Mouse (Mus musculus) neutrophil, adult 5-6 weeks (primary cell): Measurements from ENCODE around the gene Rrp36. TPM values are rescaled to one million over a fixed set of nuclear protein-coding genes. Genes with fewer than 3 reads are reported as not detected.

Source experiments
- ATAC-seq: fragments of 151-379, 151-347 bp; 2 replicates; pipeline ENCODE4 v1.8.0; 2017; ENCODE audit warnings: mild to moderate bottlenecking, moderate TSS enrichment; ENCODE audit not compliant: insufficient number of reproducible peaks, poor library complexity, low FRiP score, severe bottlenecking; ENCODE audit errors: extremely low read depth
- total RNA-seq: library from RNA; stranded (forward); fragments of 200-1000 nt; gene quantifications from 2 replicates; pipeline ENCODE4 v1.2.3, GENCODE M21; 2017

Rrp36 gene
- total RNA-seq, 1 experiment from 2014 or later: 34.3 TPM

- ATAC-seq: no peak
Measured at GRCm38 (mm10) chr17:46622269-46622668, 51.9 kb downstream of the Rrp36 start.

GRCm38 (mm10) chr17:46621324-46621723, 52.8 kb downstream of the Rrp36 start:
- no peak for ATAC-seq

- no peak for ATAC-seq
Measured at GRCm38 (mm10) chr17:46619683-46620357, 54.3 kb downstream of the Rrp36 start.

DNA sequence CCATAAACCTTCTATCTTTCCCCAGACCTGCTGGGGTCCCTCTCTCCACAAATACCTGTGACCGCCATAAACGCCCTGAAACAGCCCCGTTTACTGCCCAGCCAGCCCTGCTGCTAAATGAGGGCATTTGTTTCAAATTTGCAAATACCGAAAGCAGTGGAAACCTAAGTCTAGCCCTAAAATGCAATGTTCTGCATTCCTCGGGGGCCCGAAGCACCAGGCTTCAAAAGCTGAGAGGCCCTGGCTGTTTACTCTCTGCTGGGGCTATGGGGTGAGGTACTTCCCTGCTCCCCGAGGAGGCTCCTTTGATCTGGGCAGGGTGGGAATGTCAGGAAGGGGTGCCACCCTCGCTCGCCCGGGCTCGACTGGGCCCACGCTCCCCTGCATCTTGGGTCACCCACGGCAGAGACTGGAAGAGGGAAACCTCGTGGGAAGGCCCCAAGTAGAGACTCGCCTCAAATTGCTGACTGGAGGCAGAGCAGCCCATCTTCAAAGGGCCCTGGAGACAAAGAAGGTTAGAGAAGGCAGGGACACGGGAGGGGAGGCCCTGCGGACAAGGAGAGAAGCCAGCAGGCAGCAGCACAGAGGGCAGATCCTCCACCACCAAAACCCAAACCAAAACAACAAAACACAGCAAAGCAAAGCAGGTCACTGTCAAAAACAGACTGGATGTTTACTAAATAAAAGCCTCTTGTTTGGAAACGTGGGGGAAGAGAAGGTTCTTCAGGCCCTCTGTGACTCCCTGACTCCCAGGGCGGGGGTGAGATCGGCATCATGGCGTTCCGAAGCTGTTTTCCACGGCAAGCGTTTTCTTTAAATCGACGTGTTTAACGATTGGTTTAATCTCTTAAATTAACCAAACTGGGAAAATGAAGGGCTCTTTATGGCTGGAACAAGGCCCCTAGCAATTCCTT, 55.1 kb downstream of the Rrp36 start:
- ATAC-seq: no peak

- ATAC-seq: no peak
Measured at GRCm38 (mm10) chr17:46618394-46618768, 55.8 kb downstream of the Rrp36 start.

GRCm38 (mm10) chr17:46617799-46618198, 56.4 kb downstream of the Rrp36 start:
- no peak for ATAC-seq

Other genes with a start within 250 kb of the Rrp36 start
- 2.3 and 4.3 TPM in 2 replicates for gene Crip3, start 245.4 kb downstream of the Rrp36 start, total RNA-seq
- not detected in 2 replicates for gene Slc22a7, start 235.9 kb downstream of the Rrp36 start, total RNA-seq
- 2.2 and 2.3 TPM in 2 replicates for gene Ttbk1, start 186.7 kb downstream of the Rrp36 start, total RNA-seq
- not detected in 2 replicates for gene Dnph1, start 177.6 kb downstream of the Rrp36 start, total RNA-seq
- 5.5 and 7.9 TPM in 2 replicates for gene Cul9, start 128.0 kb downstream of the Rrp36 start, total RNA-seq
- gene Srf, start 118.2 kb downstream of the Rrp36 start, total RNA-seq: 30.5 and 37.6 TPM in 2 replicates
- gene Ptk7, start 44.8 kb downstream of the Rrp36 start, total RNA-seq: not detected in 2 replicates
- gene Klc4, start 28.3 kb downstream of the Rrp36 start, total RNA-seq: 30.7 and 31.0 TPM in 2 replicates
- gene Mrpl2, start 28.1 kb downstream of the Rrp36 start, total RNA-seq: 27.3 and 37.8 TPM in 2 replicates
- gene Cul7, start 24.0 kb downstream of the Rrp36 start, total RNA-seq: 5.2 and 7.9 TPM in 2 replicates
- gene Mea1, start 4.4 kb upstream of the Rrp36 start, total RNA-seq: 62.5 and 68.0 TPM in 2 replicates
- gene Klhdc3, start 6.6 kb upstream of the Rrp36 start, total RNA-seq: 26.7 and 26.9 TPM in 2 replicates
- gene Ppp2r5d, start 30.8 kb upstream of the Rrp36 start, total RNA-seq: 28.6 and 32.7 TPM in 2 replicates
- 16.5 and 17.7 TPM in 2 replicates for gene Pex6, start 37.1 kb upstream of the Rrp36 start, total RNA-seq
- 1.3 and 1.5 TPM in 2 replicates for gene Gnmt, start 54.8 kb upstream of the Rrp36 start, total RNA-seq
- gene Cnpy3, start 77.9 kb upstream of the Rrp36 start, total RNA-seq: 104 and 105 TPM in 2 replicates
- 0.35 and 0.74 TPM in 2 replicates for gene Ptcra, start 89.4 kb upstream of the Rrp36 start, total RNA-seq
- 4.8 and 5.6 TPM in 2 replicates for gene 2310039H08Rik, start 98.3 kb upstream of the Rrp36 start, total RNA-seq
- gene Rpl7l1, start 108.3 kb upstream of the Rrp36 start, total RNA-seq: 61.3 and 62.4 TPM in 2 replicates
- 41.3 and 43.6 TPM in 2 replicates for gene Bicral, start 184.1 kb upstream of the Rrp36 start, total RNA-seq
- 14.8 and 20.4 TPM in 2 replicates for gene Tbcc, start 216.3 kb upstream of the Rrp36 start, total RNA-seq
- gene Prph2, start 236.1 kb upstream of the Rrp36 start, total RNA-seq: not detected in 2 replicates